Mouse (Mus musculus) spleen, adult 2 months (tissue): ENCODE results near the gene Hebp2. TPM values are rescaled to one million over a fixed set of nuclear protein-coding genes. Genes with fewer than 3 reads are reported as not detected.
"Not testable (repeated sequence)": the region's sequence is repeated elsewhere in the genome, so short reads cannot be mapped to it uniquely, and the experiment has no call there.

ENCODE experiments used
- DNase-seq, 2 experiments: peaks; one replicate each; pipeline versions ENCODE4 v3.0.0 to v3.0.0-alpha.2; 2012 to 2021; ENCODE audit warnings: low spot score in 2 of 2, low read depth in 1 of 2
- H3K27ac ChIP-seq: fragments of 200-500 bp; 2 replicates; pipeline ENCODE4 v1.5.1; 2012; ENCODE audit warnings: low read length, inconsistent platforms; ENCODE audit not compliant: insufficient read depth
- H3K27me3 ChIP-seq: fragments of 200-500 bp; 2 replicates; pipeline ENCODE4 v1.6.1; 2012; ENCODE audit warnings: mild to moderate bottlenecking, moderate library complexity, low read length, inconsistent platforms; ENCODE audit not compliant: control insufficient read depth, insufficient read depth
- H3K36me3 ChIP-seq: fragments of 200-500 bp; 2 replicates; pipeline ENCODE4 v1.6.1; 2012; ENCODE audit warnings: mild to moderate bottlenecking, low read length, inconsistent platforms; ENCODE audit not compliant: control insufficient read depth, insufficient read depth
- H3K4me1 ChIP-seq: fragments of 200-500 bp; 2 replicates; pipeline ENCODE4 v1.6.1; 2011; ENCODE audit warnings: inconsistent platforms; ENCODE audit not compliant: control insufficient read depth, insufficient read depth, insufficient read length
- H3K4me3 ChIP-seq: fragments of 200-500 bp; 2 replicates; pipeline ENCODE4 v1.5.1; 2011; ENCODE audit warnings: mild to moderate bottlenecking, inconsistent platforms; ENCODE audit not compliant: insufficient read depth, insufficient read length; ENCODE audit errors: extremely low read depth
- CTCF ChIP-seq: fragments of 200-500 bp; IDR thresholded peaks from 2 replicates; pipeline ENCODE4 v1.5.1; 2011; ENCODE audit warnings: mild to moderate bottlenecking, inconsistent platforms; ENCODE audit not compliant: insufficient read depth, insufficient read length, insufficient replicate concordance; ENCODE audit errors: extremely low read depth
- POLR2A ChIP-seq: fragments of 200-500 bp; IDR thresholded peaks from 2 replicates; pipeline ENCODE4 v1.6.1; 2011; ENCODE audit warnings: low read depth, low read length, inconsistent platforms
- WGBS: fragments of 180-500 bp; shearing (Covaris S2); methylation state at CpG from one replicate; pipeline ENCODE4 v1.1.7; 2018; 5-methylcytosine and 5-hydroxymethylcytosine counted together
- polyA plus RNA-seq: library from polyadenylated mRNA; depleted of rRNA; stranded (reverse); fragments of >200 nt; gene quantifications from 2 replicates; pipeline ENCODE4 v1.2.3, GENCODE M21; 2012; rRNA removed

Hebp2 gene
- polyA plus RNA-seq = 0.05 and 0.12 TPM in 2 replicates

DNA sequence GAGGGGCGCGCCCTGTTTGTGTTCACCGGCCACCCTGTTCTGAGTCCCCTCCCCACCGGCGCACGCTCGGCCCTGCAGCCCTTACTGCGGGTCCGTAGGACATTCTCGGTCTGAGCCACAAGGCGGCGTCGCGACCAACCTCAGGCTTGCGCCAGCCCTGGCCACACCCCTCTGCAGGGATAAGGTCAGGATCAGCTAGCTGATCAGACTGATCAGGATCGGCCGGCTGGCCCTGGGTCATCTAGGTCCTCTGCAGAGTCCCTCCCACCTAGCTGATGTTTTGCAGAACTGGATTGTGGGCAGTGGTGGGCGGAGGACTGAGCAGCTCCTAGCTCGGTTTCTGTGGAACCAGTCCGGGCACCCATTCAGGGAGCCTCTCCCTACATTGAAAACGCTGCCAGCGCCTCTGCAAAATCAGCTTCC lies at the start of gene Hebp2:
TSS of gene Hebp2 (minus strand) at position 264 of the 423 bp plus-strand sequence.
- Histone ChIP-seq H3K4me1 (peaks cover 4% of the 10 kb centered on the region; the same call in 1 of the 2 replicates), H3K36me3 (no peaks in the 10 kb centered on the region), H3K27ac (no peak within 1 kb of the TSS), H3K27me3 (peaks cover 2% of the 10 kb centered on the region), H3K4me3 (peak within 1 kb of the TSS; percentile 49)
- DNase-seq = no peak
- TF ChIP-seq POLR2A (no peak), CTCF (peak; percentile 18; the same call in 1 of the 2 replicates)
- 3% methylated on average over 22 of the region's 22 CpGs for WGBS

GRCm38 (mm10) chr10:18589455-18589854 lies 43.6 kb upstream of the Hebp2 start:
- H3K27ac ChIP-seq = no peak overlapping the region
- H3K27me3 ChIP-seq = no peaks in the 10 kb centered on the region
- 91% methylated on average over 5 of the region's 5 CpGs for WGBS
- no peak overlapping the region for H3K4me3 ChIP-seq
- H3K36me3 ChIP-seq = no peaks in the 10 kb centered on the region
- TF ChIP-seq CTCF (no peak), POLR2A (no peak)
- DNase-seq = no peak
- no peaks in the 10 kb centered on the region for H3K4me1 ChIP-seq

GRCm38 (mm10) chr10:18584188-18584587 lies 38.3 kb upstream of the Hebp2 start:
- DNase-seq = no peak
- Histone ChIP-seq H3K4me1 (no peaks in the 10 kb centered on the region), H3K27me3 (no peaks in the 10 kb centered on the region), H3K27ac (no peak overlapping the region), H3K4me3 (no peak overlapping the region), H3K36me3 (no peaks in the 10 kb centered on the region)
- 83% methylated on average over 7 of the region's 7 CpGs for WGBS
- TF ChIP-seq POLR2A (no peak), CTCF (no peak)

GRCm38 (mm10) chr10:18572581-18572980 lies 26.7 kb upstream of the Hebp2 start:
- WGBS = 55% methylated on average over 2 of the region's 2 CpGs
- no peaks in the 10 kb centered on the region for H3K4me1 ChIP-seq
- TF ChIP-seq POLR2A (no peak), CTCF (no peak; the same call in 1 of the 2 replicates)
- H3K27me3 ChIP-seq = no peaks in the 10 kb centered on the region
- H3K4me3 ChIP-seq = no peak overlapping the region
- H3K27ac ChIP-seq = no peak overlapping the region
- no peaks in the 10 kb centered on the region for H3K36me3 ChIP-seq
- DNase-seq = no peak

DNA sequence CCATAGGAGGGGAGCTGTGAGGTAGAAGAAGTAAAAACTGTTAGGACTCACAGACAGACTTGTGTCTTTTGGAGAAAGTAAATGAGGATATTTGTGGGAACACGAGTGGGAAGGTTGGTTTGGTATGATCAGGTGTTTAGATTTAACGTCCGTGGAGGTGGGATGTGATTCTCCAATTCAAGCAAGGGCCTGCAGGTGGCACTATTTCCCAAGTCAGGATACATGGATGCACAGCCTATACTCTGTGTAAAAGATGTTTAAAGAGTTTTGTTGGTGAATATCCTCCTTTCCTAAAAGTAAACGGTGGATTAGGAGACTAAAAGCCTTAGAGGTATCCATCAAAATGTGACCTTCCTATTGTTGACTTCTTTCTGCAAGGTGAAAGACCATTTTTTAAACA lies 17.1 kb upstream of the Hebp2 start:
- Histone ChIP-seq H3K36me3 (no peaks in the 10 kb centered on the region), H3K4me1 (no peaks in the 10 kb centered on the region), H3K27me3 (no peaks in the 10 kb centered on the region), H3K4me3 (no peak overlapping the region), H3K27ac (no peak overlapping the region)
- 7% methylated on average over 4 of the region's 4 CpGs for WGBS
- TF ChIP-seq CTCF (peak; percentile 9; the same call in 1 of the 2 replicates), POLR2A (no peak)
- DNase-seq = peak in 1 of 2 experiments; percentile 12

- Histone ChIP-seq H3K27me3 (no peaks in the 10 kb centered on the region), H3K4me3 (no peak overlapping the region), H3K36me3 (no peaks in the 10 kb centered on the region), H3K4me1 (no peaks in the 10 kb centered on the region), H3K27ac (no peak overlapping the region)
- DNase-seq = no peak
- 28% methylated on average over 5 of the region's 5 CpGs for WGBS
- TF ChIP-seq POLR2A (no peak), CTCF (no peak)
Observed at GRCm38 (mm10) chr10:18561445-18561844, 15.6 kb upstream of the Hebp2 start.

- WGBS = 89% methylated on average over 9 of the region's 9 CpGs
- not testable (repeated sequence) for DNase-seq, H3K27me3 ChIP-seq, H3K27ac ChIP-seq, H3K4me3 ChIP-seq, H3K36me3 ChIP-seq, H3K4me1 ChIP-seq
Observed at GRCm38 (mm10) chr10:18559076-18559475, 13.2 kb upstream of the Hebp2 start.
